Mouse (Mus musculus) MEL (cell line): ENCODE measurements around the gene Flnb.

Experiments
- CTCF ChIP-seq, 3 experiments: IDR thresholded peaks in 2 of 3; conservative IDR thresholded peaks in 1 of 3; 2 replicates each; pipeline ENCODE4 v1.5.1; 2011 to 2012; ENCODE audit warnings: low read length in 3 of 3, low read depth in 2 of 3, mild to moderate bottlenecking in 2 of 3, improper control_type of control experiment in 1 of 3, inconsistent platforms in 1 of 3, mixed read lengths in 1 of 3, moderate library complexity in 1 of 3; ENCODE audit not compliant: control insufficient read depth in 1 of 3, insufficient read depth in 1 of 3, poor library complexity in 1 of 3, severe bottlenecking in 1 of 3
- EP300 ChIP-seq, 2 experiments: IDR thresholded peaks; 2 replicates each; pipeline ENCODE4 v1.6.1; 2011; ENCODE audit warnings: improper control_type of control experiment in 2 of 2, low read length in 2 of 2, low read depth in 1 of 2, mild to moderate bottlenecking in 1 of 2
- ETS1 ChIP-seq: IDR thresholded peaks from 2 replicates; pipeline ENCODE4 v1.6.1; 2012; ENCODE audit warnings: low read depth, mild to moderate bottlenecking, inconsistent platforms, low read length, improper control_type of control experiment, moderate library complexity
- GABPA ChIP-seq: IDR thresholded peaks from 2 replicates; pipeline ENCODE4 v1.6.1; 2012; ENCODE audit warnings: low read depth, mild to moderate bottlenecking, inconsistent platforms, low read length, improper control_type of control experiment, moderate library complexity
- MYB ChIP-seq: IDR thresholded peaks from 2 replicates; pipeline ENCODE4 v1.6.1; 2011; ENCODE audit warnings: mild to moderate bottlenecking, low read depth, low read length, improper control_type of control experiment
- POLR2A ChIP-seq, 2 experiments: IDR thresholded peaks; 2 replicates each; pipeline ENCODE4 v1.6.1; 2011 to 2012; ENCODE audit warnings: low read length in 2 of 2, mild to moderate bottlenecking in 2 of 2, control low read depth in 1 of 2, improper control_type of control experiment in 1 of 2, low read depth in 1 of 2, moderate library complexity in 1 of 2; ENCODE audit not compliant: control insufficient read depth in 1 of 2, insufficient read depth in 1 of 2, poor library complexity in 1 of 2
- POLR2AphosphoS5 ChIP-seq: IDR thresholded peaks from 2 replicates; pipeline ENCODE4 v1.6.1; 2012; ENCODE audit warnings: low read depth, borderline replicate concordance, mild to moderate bottlenecking, inconsistent platforms, low read length, moderate library complexity, mixed read lengths
- RAD21 ChIP-seq: IDR thresholded peaks from 2 replicates; pipeline ENCODE4 v1.6.1; 2011; ENCODE audit warnings: mild to moderate bottlenecking, low read depth, low read length, improper control_type of control experiment
- TAL1 ChIP-seq: IDR thresholded peaks from 2 replicates; pipeline ENCODE4 v1.6.1; 2012; ENCODE audit warnings: mild to moderate bottlenecking, inconsistent platforms, low read length, moderate library complexity, mixed read lengths
- TBP ChIP-seq: IDR thresholded peaks from 2 replicates; pipeline ENCODE4 v1.8.0; 2011; ENCODE audit warnings: low read depth, low read length, improper control_type of control experiment
- USF1 ChIP-seq: IDR thresholded peaks from 2 replicates; pipeline ENCODE4 v1.6.1; 2014; ENCODE audit warnings: low read depth, mild to moderate bottlenecking, inconsistent platforms, low read length, improper control_type of control experiment, moderate library complexity
- ZC3H11A ChIP-seq: IDR thresholded peaks from 2 replicates; pipeline ENCODE4 v1.6.1; 2012; ENCODE audit warnings: low read depth, mild to moderate bottlenecking, inconsistent platforms, low read length, improper control_type of control experiment
- ZKSCAN1 ChIP-seq: IDR thresholded peaks from 2 replicates; pipeline ENCODE4 v1.6.1; 2012; ENCODE audit warnings: low read depth, mild to moderate bottlenecking, inconsistent platforms, low read length, improper control_type of control experiment, moderate library complexity

- TF ChIP-seq EP300 (IDR thresholded peaks at IDR 0.05; ENCODE audit: low read depth in 1 of 2, low read length in 2 of 2), result no peak
- no peak for TF ChIP-seq ZC3H11A
- TF ChIP-seq RAD21, result no peak
- no peak for TF ChIP-seq GABPA
- TF ChIP-seq CTCF (IDR thresholded peaks at IDR 0.05 in 2 of 3, conservative IDR thresholded peaks at IDR 0.05 in 1 of 3; ENCODE audit: control insufficient read depth in 1 of 3, insufficient read depth in 1 of 3, low read depth in 2 of 3, low read length in 3 of 3, poor library complexity in 1 of 3, severe bottlenecking in 1 of 3), result no peak
- TF ChIP-seq ETS1, result no peak
- no peak for TF ChIP-seq TAL1
- TF ChIP-seq TBP, result no peak
- TF ChIP-seq POLR2AphosphoS5, result no peak
- TF ChIP-seq MYB, result no peak
- no peak for TF ChIP-seq POLR2A (IDR thresholded peaks at IDR 0.05; ENCODE audit: control insufficient read depth in 1 of 2, insufficient read depth in 1 of 2, low read depth in 1 of 2, low read length in 2 of 2, poor library complexity in 1 of 2)
- no peak for TF ChIP-seq USF1
- TF ChIP-seq ZKSCAN1, result no peak
Measured at GRCm38 (mm10) chr14:7791061-7791531, 26.7 kb upstream of the Flnb start.
